9 mouse cellular contexts compared by ENCODE assay signal in the genomic region with DNA sequence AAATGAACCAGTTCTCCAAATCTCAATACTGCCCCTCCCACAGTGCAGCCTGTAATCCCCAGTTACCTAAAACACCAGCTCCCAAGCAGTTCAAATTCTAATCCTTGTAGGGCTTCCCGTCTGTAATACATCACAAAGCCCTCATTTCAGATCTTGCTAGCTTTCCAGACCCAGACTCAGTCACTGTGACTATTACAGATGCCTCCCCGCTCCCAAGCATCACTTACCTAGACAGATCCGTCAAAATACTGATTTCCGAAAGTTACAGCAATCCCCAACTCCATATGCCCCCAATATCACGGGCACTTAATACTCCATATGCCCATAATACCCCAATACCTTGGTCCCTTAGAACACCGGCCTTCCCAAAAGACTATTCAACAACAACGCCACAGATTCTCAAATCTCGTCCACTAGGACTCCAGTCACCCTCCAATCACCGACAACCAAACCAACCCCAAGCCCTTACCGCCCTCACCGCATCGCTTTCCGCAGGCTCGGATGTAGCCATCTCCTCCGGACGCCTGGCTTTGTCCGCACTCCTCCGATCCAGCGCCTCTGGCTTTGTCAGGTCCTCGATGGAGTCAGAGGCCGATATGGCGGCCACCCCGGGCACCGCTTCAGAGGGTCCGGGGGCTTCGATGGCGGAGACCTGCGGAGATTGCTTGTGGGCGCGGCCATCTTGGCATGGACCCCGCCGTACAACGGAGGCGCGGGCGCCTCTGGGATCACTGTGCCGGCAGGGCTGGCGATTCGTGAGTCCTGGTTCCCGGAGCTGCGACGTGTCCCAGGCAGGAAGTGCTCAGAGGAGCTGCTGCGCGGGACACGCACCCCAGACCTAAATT. TPM values are rescaled to one million over a fixed set of nuclear protein-coding genes. Genes with fewer than 3 reads are reported as not detected.
DNase-seq lines count a peak whose midpoint lies in the region; ATAC-seq lines count a peak whose summit lies in the region.
"Had no signal": no experiment of that assay in that cellular context is flagged by ENCODE, and none has a peak within 500 bp of the region (broad histone marks: within the 10 kb centered on the region; RNA-seq: fewer than 3 reads in every experiment).

No protein-coding gene starts in this region.

- peak overlapping the region; percentile 84 for H3K9ac ChIP-seq in hindbrain, embryonic 16.5 days (ENCODE audit: low read depth, low read length)

- DNase-seq in adrenal gland, adult 18-20 months (ENCODE audit: low spot score in 2 of 2) = peak; percentile 86 to 88
- peak; percentile 63 to 76 for DNase-seq in gastrocnemius, adult 8-10 months (ENCODE audit: low spot score in 2 of 2)
- peak; percentile 86 to 90 for DNase-seq in left cerebral cortex, adult 18-20 months (ENCODE audit: low spot score in 2 of 2)
- DNase-seq in lung, postnatal 25 days (ENCODE audit: low spot score) = peak; percentile 87
- peak; percentile 95 to 96 for DNase-seq in right cerebral cortex, postnatal 10 days (ENCODE audit: low spot score in 2 of 2)
- DNase-seq in natural killer cell, adult 2 months (ENCODE audit: low spot score in 2 of 2) = no peak

- H3K4me3 ChIP-seq in hindbrain, embryonic 16.5 days (ENCODE audit: low read length) = peak overlapping the region; percentile 63

- WGBS in hindbrain, embryonic 16.5 days = under 1% methylated on average over 45 of the region's 45 CpGs

- H3K27me3 ChIP-seq in hindbrain, embryonic 16.5 days (replicated peaks; ENCODE audit: control insufficient read depth, insufficient read depth, low read length) = no peaks in the 10 kb centered on the region

- ATAC-seq in common myeloid progenitor, adult 5-6 weeks (replicated peaks; ENCODE audit: low read depth, poor library complexity, severe bottlenecking) = peak; percentile 76
- peak; percentile 99 for ATAC-seq in hindbrain, embryonic 16.5 days

- H3K9me3 ChIP-seq in hindbrain, embryonic 16.5 days (ENCODE audit: control insufficient read depth, low read length) = no peaks in the 10 kb centered on the region

- peaks cover 13% of the 10 kb centered on the region for H3K36me3 ChIP-seq in hindbrain, embryonic 16.5 days (ENCODE audit: control insufficient read depth, insufficient read depth, low read length)

- peak overlapping the region; percentile 94 for H3K27ac ChIP-seq in hindbrain, embryonic 16.5 days (ENCODE audit: low read depth, low read length)

- H3K4me1 ChIP-seq in hindbrain, embryonic 16.5 days (ENCODE audit: control insufficient read depth, insufficient read depth, low read depth, low read length) = peaks cover 6% of the 10 kb centered on the region; the same call in 1 of the 2 replicates

- peak overlapping the region; percentile 55 for H3K4me2 ChIP-seq in hindbrain, embryonic 16.5 days (ENCODE audit: low read length)

RNA-seq across cellular contexts. Expression of gene Zfp37, which starts 22.8 kb away (rescaled TPM):
- 1 to 10 TPM; 4.7 to 4.8 TPM for total RNA-seq in adrenal gland, adult 18-20 months (2021)
- total RNA-seq in common myeloid progenitor, adult 5-6 weeks (2017) = not detected in 2 replicates
- 1 to 10 TPM in 2 of 4 experiments, under 1 TPM in 2; 0.56 to 1.1 (median 0.97) TPM for total RNA-seq in gastrocnemius, adult 8-10 months (2022)
- polyA plus RNA-seq in hindbrain, embryonic 16.5 days (2015; fragmentation: Nextera tagmentation; extraction: Ambion mirVana) = 26.5 and 31.5 TPM in 2 replicates
- 10 to 100 TPM; 21.4 to 21.7 TPM for total RNA-seq in left cerebral cortex, adult 18-20 months (2021)

RNA-seq across cellular contexts. Expression of gene Slc31a2, which starts 54.3 kb away (rescaled TPM):
- 10 to 100 TPM; 27.0 to 28.3 TPM for total RNA-seq in adrenal gland, adult 18-20 months (2021)
- 4.9 and 6.8 TPM in 2 replicates for total RNA-seq in common myeloid progenitor, adult 5-6 weeks (2017)
- total RNA-seq in gastrocnemius, adult 8-10 months (2022) = 1 to 10 TPM; 4.9 to 6.7 (median 5.4) TPM
- 17.7 and 18.2 TPM in 2 replicates for polyA plus RNA-seq in hindbrain, embryonic 16.5 days (2015; fragmentation: Nextera tagmentation; extraction: Ambion mirVana)
- total RNA-seq in left cerebral cortex, adult 18-20 months (2021) = 1 to 10 TPM; 8.5 to 8.7 TPM

RNA-seq across cellular contexts. Expression of gene Mup21, which starts 57.4 kb away (rescaled TPM):
- total RNA-seq in adrenal gland, adult 18-20 months (2021) = not detected
- not detected in 2 replicates for total RNA-seq in common myeloid progenitor, adult 5-6 weeks (2017)
- not detected for total RNA-seq in gastrocnemius, adult 8-10 months (2022)
- polyA plus RNA-seq in hindbrain, embryonic 16.5 days (2015; fragmentation: Nextera tagmentation; extraction: Ambion mirVana) = not detected in 2 replicates
- not detected for total RNA-seq in left cerebral cortex, adult 18-20 months (2021)
- polyA plus RNA-seq: gonadal fat pad, adult 2 months had no signal

Comparison
In these comparisons a context has a peak if more than half of its experiments do, and no peak if none do; other contexts are left out.
1. DNase-seq: peak in adrenal gland, adult 18-20 months (2 of 2), gastrocnemius, adult 8-10 months (2 of 2), left cerebral cortex, adult 18-20 months (2 of 2), lung, postnatal 25 days (single experiment) and right cerebral cortex, postnatal 10 days (2 of 2); none in natural killer cell, adult 2 months (0 of 2).